14 mouse cellular contexts compared by ENCODE assay signal in genomic region chr15:79006638-79007037, GRCm38 (mm10). TPM values are rescaled to one million over a fixed set of nuclear protein-coding genes. Genes with fewer than 3 reads are reported as not detected.
DNase-seq lines count a peak whose midpoint lies in the region; ATAC-seq lines count a peak whose summit lies in the region.
"Had no signal": no experiment of that assay in that cellular context is flagged by ENCODE, and none has a peak within 500 bp of the region (broad histone marks: within the 10 kb centered on the region; RNA-seq: fewer than 3 reads in every experiment).

No protein-coding gene starts in this region.

- ATAC-seq in monocyte, adult 5-6 weeks (replicated peaks; ENCODE audit: insufficient number of reproducible peaks, low FRiP score, low TSS enrichment, poor library complexity, severe bottlenecking), result no peak

- peak; percentile 72 to 83 for DNase-seq in cerebellum, postnatal 14 days
- no peak for DNase-seq in cerebellum, postnatal 36 days
- DNase-seq in layer of hippocampus, adult 11-12 months (ENCODE audit: low spot score), result peak; percentile 53
- DNase-seq in layer of hippocampus, adult 9-10 months (ENCODE audit: low spot score), result no peak
- peak; percentile 40 for DNase-seq in thymus, postnatal 4 days
- no peak for DNase-seq in thymus, postnatal 36 days
- no peak for DNase-seq in lung, adult 18-20 months
- DNase-seq: adrenal gland, adult 8-10 months; B cell, adult 2 months; kidney, adult 8-10 months; kidney, postnatal 4 days; liver; lung, embryonic 14.5 days had no signal

RNA-seq across cellular contexts. Expression of gene H1f0, which starts 21.6 kb away (rescaled TPM):
- 27.7 to 41.5 TPM (median 37.9 TPM) in 3 replicates for total RNA-seq in monocyte, adult 5-6 weeks (2017)

RNA-seq across cellular contexts. Expression of gene Galr3, which starts 35.0 kb away (rescaled TPM):
- total RNA-seq in monocyte, adult 5-6 weeks (2017), result not detected in 3 replicates

RNA-seq across cellular contexts. Expression of gene Ankrd54, which starts 56.1 kb away (rescaled TPM):
- total RNA-seq in monocyte, adult 5-6 weeks (2017), result 8.1 to 17.1 TPM (median 13.3 TPM) in 3 replicates

RNA-seq across cellular contexts. Expression of gene Triobp, which starts 59.1 kb away (rescaled TPM):
- total RNA-seq in monocyte, adult 5-6 weeks (2017), result 21.8 to 39.7 TPM (median 29.5 TPM) in 3 replicates

Comparison
In these comparisons a context has a peak if more than half of its experiments do, and no peak if none do; other contexts are left out.
1. DNase-seq: peak in cerebellum, postnatal 14 days (2 of 2), layer of hippocampus, adult 11-12 months (single experiment) and thymus, postnatal 4 days (single experiment); none in cerebellum, postnatal 36 days (0 of 2), layer of hippocampus, adult 9-10 months (single experiment), thymus, postnatal 36 days (0 of 2) and lung, adult 18-20 months (0 of 2).